Mouse (Mus musculus): ENCODE results near the gene Gm5089. TPM values are rescaled to one million over a fixed set of nuclear protein-coding genes. Genes with fewer than 3 reads are reported as not detected.

The Gm5089 gene
- polyA plus RNA-seq, 1 experiment from 2014 or later, result not detected

GRCm38 (mm10) chr14:122436850-122437249 is 14.1 kb downstream of the Gm5089 start:
- ATAC-seq (ENCODE audit: extremely low read depth, insufficient number of reproducible peaks, low FRiP score, low TSS enrichment), result no peak
- 34% methylated on average over 10 of the region's 10 CpGs for WGBS
- Histone ChIP-seq H3K4me2 (peak overlapping the region; percentile 22), H3K27me3 (replicated peaks) (peaks cover 15% of the 10 kb centered on the region), H3K27ac (replicated peaks) (no peak overlapping the region), H3K4me3 (no peak overlapping the region), H3K4me1 (peaks cover 4% of the 10 kb centered on the region; the same call in 1 of the 2 replicates), H3K9ac (no peak overlapping the region), H3K9me3 (no peaks in the 10 kb centered on the region), H3K36me3 (no peaks in the 10 kb centered on the region)

- Histone ChIP-seq H3K27ac (replicated peaks) (no peak overlapping the region), H3K4me1 (peaks cover 4% of the 10 kb centered on the region; the same call in 1 of the 2 replicates), H3K4me2 (no peak overlapping the region), H3K4me3 (no peak overlapping the region), H3K9ac (no peak overlapping the region), H3K36me3 (no peaks in the 10 kb centered on the region), H3K9me3 (no peaks in the 10 kb centered on the region), H3K27me3 (replicated peaks) (peaks cover 10% of the 10 kb centered on the region)
- WGBS, result 87% methylated on average over 10 of the region's 10 CpGs
- ATAC-seq (ENCODE audit: extremely low read depth, insufficient number of reproducible peaks, low FRiP score, low TSS enrichment), result no peak
These were observed 16.9 kb downstream of the Gm5089 start for GRCm38 (mm10) chr14:122434039-122434438.

GRCm38 (mm10) chr14:122432558-122432957 is 18.4 kb downstream of the Gm5089 start:
- peaks cover 10% of the 10 kb centered on the region for H3K27me3 ChIP-seq (replicated peaks)
- H3K4me3 ChIP-seq, result no peak overlapping the region
- H3K9ac ChIP-seq, result no peak overlapping the region
- H3K4me1 ChIP-seq, result peaks cover 4% of the 10 kb centered on the region; the same call in 1 of the 2 replicates
- no peak overlapping the region for H3K27ac ChIP-seq (replicated peaks)
- no peaks in the 10 kb centered on the region for H3K36me3 ChIP-seq
- no peaks in the 10 kb centered on the region for H3K9me3 ChIP-seq
- WGBS, result 62% methylated on average over 3 of the region's 3 CpGs
- H3K4me2 ChIP-seq, result no peak overlapping the region
- ATAC-seq (ENCODE audit: extremely low read depth, insufficient number of reproducible peaks, low FRiP score, low TSS enrichment), result no peak

- H3K9ac ChIP-seq, result no peak overlapping the region
- H3K4me3 ChIP-seq, result no peak overlapping the region
- ATAC-seq (ENCODE audit: extremely low read depth, insufficient number of reproducible peaks, low FRiP score, low TSS enrichment), result no peak
- no peak overlapping the region for H3K27ac ChIP-seq (replicated peaks)
- peaks cover 16% of the 10 kb centered on the region for H3K27me3 ChIP-seq (replicated peaks)
- H3K4me1 ChIP-seq, result no peaks in the 10 kb centered on the region
- WGBS, result 77% methylated on average over 3 of the region's 3 CpGs
- no peaks in the 10 kb centered on the region for H3K9me3 ChIP-seq
- H3K36me3 ChIP-seq, result no peaks in the 10 kb centered on the region
- no peak overlapping the region for H3K4me2 ChIP-seq
These were observed 23.3 kb downstream of the Gm5089 start for GRCm38 (mm10) chr14:122427654-122428053.

GRCm38 (mm10) chr14:122427204-122427560 is 23.7 kb downstream of the Gm5089 start:
- Histone ChIP-seq H3K27me3 (replicated peaks) (peaks cover 16% of the 10 kb centered on the region), H3K9me3 (no peaks in the 10 kb centered on the region), H3K27ac (replicated peaks) (no peak overlapping the region), H3K9ac (no peak overlapping the region), H3K4me3 (no peak overlapping the region), H3K4me2 (no peak overlapping the region), H3K36me3 (no peaks in the 10 kb centered on the region), H3K4me1 (no peaks in the 10 kb centered on the region)
- ATAC-seq (ENCODE audit: extremely low read depth, insufficient number of reproducible peaks, low FRiP score, low TSS enrichment), result no peak
- WGBS, result 53% methylated on average over 8 of the region's 8 CpGs

GRCm38 (mm10) chr14:122426529-122427203 is 24.2 kb downstream of the Gm5089 start:
- Histone ChIP-seq H3K9ac (no peak overlapping the region), H3K9me3 (no peaks in the 10 kb centered on the region), H3K4me2 (no peak overlapping the region), H3K27me3 (replicated peaks) (peaks cover 16% of the 10 kb centered on the region), H3K27ac (replicated peaks) (no peak overlapping the region), H3K36me3 (no peaks in the 10 kb centered on the region), H3K4me1 (no peaks in the 10 kb centered on the region), H3K4me3 (no peak overlapping the region)
- 52% methylated on average over 10 of the region's 10 CpGs for WGBS
- no peak for ATAC-seq (ENCODE audit: extremely low read depth, insufficient number of reproducible peaks, low FRiP score, low TSS enrichment)

GRCm38 (mm10) chr14:122424441-122424840 is 26.5 kb downstream of the Gm5089 start:
- no peaks in the 10 kb centered on the region for H3K36me3 ChIP-seq
- no peak overlapping the region for H3K27ac ChIP-seq (replicated peaks)
- no peak overlapping the region for H3K4me3 ChIP-seq
- peaks cover 16% of the 10 kb centered on the region for H3K27me3 ChIP-seq (replicated peaks)
- ATAC-seq (ENCODE audit: extremely low read depth, insufficient number of reproducible peaks, low FRiP score, low TSS enrichment), result no peak
- no peaks in the 10 kb centered on the region for H3K4me1 ChIP-seq
- no peak overlapping the region for H3K4me2 ChIP-seq
- no peaks in the 10 kb centered on the region for H3K9me3 ChIP-seq
- WGBS, result 87% methylated on average over 3 of the region's 3 CpGs
- no peak overlapping the region for H3K9ac ChIP-seq

GRCm38 (mm10) chr14:122416166-122416771 is 34.6 kb downstream of the Gm5089 start:
- H3K27ac ChIP-seq (replicated peaks), result no peak overlapping the region
- no peaks in the 10 kb centered on the region for H3K9me3 ChIP-seq
- no peak overlapping the region for H3K4me2 ChIP-seq
- H3K4me1 ChIP-seq, result no peaks in the 10 kb centered on the region
- no peak for ATAC-seq (ENCODE audit: extremely low read depth, insufficient number of reproducible peaks, low FRiP score, low TSS enrichment)
- WGBS, result 43% methylated on average over 4 of the region's 4 CpGs
- no peak overlapping the region for H3K9ac ChIP-seq
- H3K27me3 ChIP-seq (replicated peaks), result peaks cover 14% of the 10 kb centered on the region
- no peak overlapping the region for H3K4me3 ChIP-seq
- H3K36me3 ChIP-seq, result no peaks in the 10 kb centered on the region

GRCm38 (mm10) chr14:122414786-122415185 is 36.1 kb downstream of the Gm5089 start:
- no peak for ATAC-seq (ENCODE audit: extremely low read depth, insufficient number of reproducible peaks, low FRiP score, low TSS enrichment)
- H3K27me3 ChIP-seq (replicated peaks), result peaks cover 28% of the 10 kb centered on the region

GRCm38 (mm10) chr14:122413542-122413928 is 37.4 kb downstream of the Gm5089 start:
- Histone ChIP-seq H3K4me2 (no peak overlapping the region), H3K9ac (no peak overlapping the region), H3K4me1 (no peaks in the 10 kb centered on the region), H3K27me3 (replicated peaks) (peaks cover 39% of the 10 kb centered on the region), H3K36me3 (no peaks in the 10 kb centered on the region), H3K9me3 (no peaks in the 10 kb centered on the region), H3K4me3 (no peak overlapping the region), H3K27ac (replicated peaks) (no peak overlapping the region)
- ATAC-seq (ENCODE audit: extremely low read depth, insufficient number of reproducible peaks, low FRiP score, low TSS enrichment), result no peak
- WGBS, result 80% methylated on average over 2 of the region's 2 CpGs

More at GRCm38 (mm10) chr14:122414786-122415185, 36.1 kb downstream of the Gm5089 start:
- Histone ChIP-seq H3K9ac (no peak overlapping the region), H3K27ac (replicated peaks) (no peak overlapping the region), H3K4me1 (no peaks in the 10 kb centered on the region), H3K36me3 (no peaks in the 10 kb centered on the region), H3K4me2 (no peak overlapping the region), H3K9me3 (no peaks in the 10 kb centered on the region), H3K4me3 (no peak overlapping the region)
- WGBS, result 77% methylated on average over 2 of the region's 2 CpGs

- WGBS, result 67% methylated on average over 2 of the region's 2 CpGs
- no peak overlapping the region for H3K4me2 ChIP-seq
- no peak overlapping the region for H3K9ac ChIP-seq
- H3K4me3 ChIP-seq, result no peak overlapping the region
- no peaks in the 10 kb centered on the region for H3K4me1 ChIP-seq
- no peak overlapping the region for H3K27ac ChIP-seq (replicated peaks)
- no peaks in the 10 kb centered on the region for H3K9me3 ChIP-seq
- H3K27me3 ChIP-seq (replicated peaks), result peaks cover 43% of the 10 kb centered on the region
- no peaks in the 10 kb centered on the region for H3K36me3 ChIP-seq
- ATAC-seq (ENCODE audit: extremely low read depth, insufficient number of reproducible peaks, low FRiP score, low TSS enrichment), result no peak
These were observed 37.9 kb downstream of the Gm5089 start for GRCm38 (mm10) chr14:122412841-122413541.
